Mouse (Mus musculus) adrenal gland, postnatal 4 days (tissue): Measurements from ENCODE around the gene Gm13083. TPM values are rescaled to one million over a fixed set of nuclear protein-coding genes. Genes with fewer than 3 reads are reported as not detected.
"Not testable (repeated sequence)": the region's sequence is repeated elsewhere in the genome, so short reads cannot be mapped to it uniquely, and the experiment has no call there.

Experiments used
- DNase-seq, 2 experiments: peaks; one replicate each; pipeline ENCODE4 v3.0.0; 2021 to 2022; ENCODE audit warnings: low spot score in 2 of 2, mixed read lengths in 2 of 2
- long read RNA-seq, 2 experiments: library from polyadenylated mRNA; stranded (forward); transcript quantifications; one replicate each; pipeline ENCODE4 v2.0.0; 2021
- total RNA-seq, 2 experiments: library from RNA; stranded (reverse); gene quantifications; 2 replicates each; pipeline ENCODE4 v1.2.3; 2021

The Gm13083 gene
- not detected for total RNA-seq
- long read RNA-seq, experiment 1, result 0 reads
- long read RNA-seq, experiment 2, result 0 reads

DNA sequence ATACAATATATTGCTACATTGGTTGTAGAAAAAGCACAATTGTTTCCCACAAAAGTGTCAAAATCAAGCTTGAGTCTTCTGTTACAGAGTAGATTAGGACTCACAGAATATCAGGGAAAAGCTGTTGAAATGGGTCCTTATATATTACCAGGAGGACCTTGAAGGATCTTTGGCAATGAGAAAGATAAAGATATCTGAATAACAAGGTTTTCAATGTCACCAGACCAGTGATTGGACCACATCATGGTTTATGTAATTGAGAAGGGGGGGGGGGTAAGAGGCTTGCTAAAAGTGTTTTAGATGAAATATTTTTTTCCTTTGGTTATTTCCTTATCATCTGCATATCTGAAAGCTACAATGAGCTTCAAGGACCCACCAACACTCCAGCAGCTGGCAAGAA, at the start of gene Gm13083:
Gm13083 (plus strand) TSS at position 301 of the 400 bp plus-strand sequence.
- not testable (repeated sequence) for DNase-seq

GRCm38 (mm10) chr4:143611927-143612326, 2.9 kb upstream of the Gm13083 start:
- not testable (repeated sequence) for DNase-seq

- DNase-seq, result not testable (repeated sequence)
Measured at GRCm38 (mm10) chr4:143618101-143618500, 3.3 kb downstream of the Gm13083 start.

DNA sequence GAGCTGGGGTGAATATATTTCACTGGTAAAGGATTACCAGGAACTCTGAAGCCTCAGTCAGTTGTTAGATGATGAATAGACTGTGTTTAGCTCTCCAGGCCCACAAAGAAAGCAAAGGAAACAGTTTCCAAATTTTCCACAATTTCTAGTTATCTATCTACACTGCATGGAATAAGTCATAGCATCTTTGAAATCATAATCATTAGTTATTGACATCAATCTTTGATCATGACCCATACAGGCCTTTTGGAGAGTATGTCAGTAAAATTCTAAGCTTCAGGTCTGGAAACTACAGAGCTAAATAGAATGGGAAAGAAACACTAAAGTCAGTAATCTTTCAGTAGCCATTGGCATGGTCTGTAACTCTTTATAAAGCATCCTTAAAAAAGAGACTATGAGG, 42.3 kb downstream of the Gm13083 start, which contains the start of gene Gm13088:
Gm13088 (minus strand) TSS at position 101 of the 400 bp plus-strand sequence.
- not testable (repeated sequence) for DNase-seq

Other genes starting within 250 kb of the Gm13083 start
- gene Pramel1, start 220.6 kb upstream of the Gm13083 start, total RNA-seq, result not detected
- 10 to 100 TPM; 13.2 to 17.9 TPM for gene Pramef8, start 202.6 kb upstream of the Gm13083 start, total RNA-seq
- gene Oog4, start 164.7 kb upstream of the Gm13083 start, total RNA-seq, result not detected
- not detected for gene Gm13043, start 103.7 kb upstream of the Gm13083 start, total RNA-seq
- not detected for gene Gm13040, start 79.0 kb upstream of the Gm13083 start, total RNA-seq
- gene BC080695, start 63.3 kb upstream of the Gm13083 start, total RNA-seq, result not detected
- not detected for gene Gm13057, start 63.3 kb upstream of the Gm13083 start, total RNA-seq
- gene Gm13088, start 42.2 kb downstream of the Gm13083 start, total RNA-seq, result not detected
- not detected for gene Gm13089, start 87.7 kb downstream of the Gm13083 start, total RNA-seq
- not detected for gene Gm13078, start 104.5 kb downstream of the Gm13083 start, total RNA-seq
- gene Gm13023, start 174.3 kb downstream of the Gm13083 start, total RNA-seq, result not detected
- gene Gm13084, start 201.1 kb downstream of the Gm13083 start, total RNA-seq, result not detected
- gene Gm13103, start 231.5 kb downstream of the Gm13083 start, total RNA-seq, result not detected